Mouse (Mus musculus) retina, embryonic 14.5 days (tissue): Measurements from ENCODE around the gene Gm9887.
"Not testable (repeated sequence)": the region's sequence is repeated elsewhere in the genome, so short reads cannot be mapped to it uniquely, and the experiment has no call there.

Source experiments
- DNase-seq: peaks from one replicate; pipeline ENCODE4 v3.0.0-alpha.2; 2015; ENCODE audit warnings: low spot score

Gm9887 gene

GRCm38 (mm10) chr12:69371854-69372671, at the start of gene Gm9887, which contains the start of gene Arf6:
Gm9887 (minus strand) TSS chr12:69372458.
Arf6 (plus strand) TSS chr12:69372150.
- DNase-seq: peak; percentile 98

DNA sequence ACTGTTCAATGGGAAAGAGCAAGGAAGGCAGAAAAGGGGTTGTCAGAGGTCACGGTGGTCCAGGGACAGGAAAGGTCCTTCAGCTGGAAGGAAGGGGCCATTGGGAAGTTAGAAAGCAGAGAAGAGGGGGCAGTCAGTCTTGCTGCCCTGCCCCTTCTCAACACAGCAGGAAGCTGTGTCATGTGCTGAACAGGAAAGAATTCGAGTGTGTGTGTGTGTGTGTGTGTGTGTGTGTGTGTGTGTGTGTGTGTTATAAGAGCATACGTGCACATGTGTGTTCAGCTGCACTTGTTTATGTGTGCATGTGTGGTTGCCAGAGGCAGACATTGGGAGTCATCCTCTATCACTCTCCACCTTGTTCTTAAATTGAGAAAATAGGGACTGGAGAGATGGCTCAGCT, 48.5 kb upstream of the Gm9887 start:
- no peak for DNase-seq

DNA sequence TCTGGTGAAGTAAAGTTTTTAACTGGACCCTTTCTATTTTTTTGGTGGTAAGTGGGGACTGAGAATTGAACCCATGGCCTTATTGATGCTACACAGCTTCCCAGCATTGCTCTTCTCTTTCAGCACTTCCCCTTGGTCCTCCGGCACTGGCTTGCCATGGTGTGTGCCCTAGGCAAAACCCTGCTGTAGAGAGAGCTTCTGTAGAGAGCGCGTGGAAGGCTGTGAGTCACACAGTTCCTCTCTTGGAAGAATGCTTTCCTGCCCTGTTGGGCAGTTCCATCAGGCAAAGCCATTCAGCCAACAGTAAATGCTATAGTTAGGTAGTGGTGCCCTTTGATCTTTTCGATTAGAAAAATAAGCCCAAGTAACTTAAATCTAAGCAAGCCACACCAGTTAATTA, 47.3 kb upstream of the Gm9887 start:
- no peak for DNase-seq

GRCm38 (mm10) chr12:69419017-69419605, 46.9 kb upstream of the Gm9887 start:
- DNase-seq: no peak

DNA sequence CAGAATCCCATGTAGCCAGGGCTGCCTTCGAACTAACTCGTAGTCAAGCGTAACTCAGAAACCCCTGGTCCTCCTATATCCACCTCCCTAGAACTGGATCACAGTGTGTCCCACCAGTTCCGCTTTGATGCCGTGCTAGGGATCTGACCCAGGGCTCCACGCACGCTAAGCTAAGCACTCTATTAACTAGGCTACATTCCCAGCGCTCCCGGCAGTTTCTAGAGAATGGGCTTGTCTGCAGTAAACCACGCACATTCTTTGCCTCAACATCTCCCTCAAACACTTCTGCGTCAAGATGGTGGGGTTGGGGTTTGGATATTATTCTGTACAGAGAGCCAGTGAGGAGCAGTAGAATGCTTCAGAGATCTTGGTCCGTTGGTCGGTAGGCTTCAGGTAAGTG, 46.3 kb upstream of the Gm9887 start:
- no peak for DNase-seq

GRCm38 (mm10) chr12:69417701-69418291, 45.5 kb upstream of the Gm9887 start:
- DNase-seq: no peak

DNA sequence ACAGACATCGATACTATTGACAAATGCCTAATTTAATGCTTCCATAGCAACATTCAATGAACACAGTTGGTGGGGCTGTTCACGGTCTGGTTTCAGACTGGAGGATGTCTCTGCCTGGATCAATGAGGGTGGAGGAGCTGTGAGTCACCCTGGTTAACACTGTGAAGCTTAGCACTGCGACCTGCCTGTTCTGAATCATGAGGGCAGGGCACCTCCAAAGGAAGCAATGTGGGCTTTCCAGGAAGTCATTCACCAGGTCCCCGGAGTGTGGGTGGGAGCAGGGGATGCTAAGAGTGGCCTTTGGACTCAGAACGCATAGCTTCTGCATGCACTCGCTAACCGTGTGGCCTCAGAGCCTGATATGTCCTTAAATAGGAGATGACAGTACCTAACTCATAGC, 44.5 kb upstream of the Gm9887 start:
- DNase-seq: no peak

DNA sequence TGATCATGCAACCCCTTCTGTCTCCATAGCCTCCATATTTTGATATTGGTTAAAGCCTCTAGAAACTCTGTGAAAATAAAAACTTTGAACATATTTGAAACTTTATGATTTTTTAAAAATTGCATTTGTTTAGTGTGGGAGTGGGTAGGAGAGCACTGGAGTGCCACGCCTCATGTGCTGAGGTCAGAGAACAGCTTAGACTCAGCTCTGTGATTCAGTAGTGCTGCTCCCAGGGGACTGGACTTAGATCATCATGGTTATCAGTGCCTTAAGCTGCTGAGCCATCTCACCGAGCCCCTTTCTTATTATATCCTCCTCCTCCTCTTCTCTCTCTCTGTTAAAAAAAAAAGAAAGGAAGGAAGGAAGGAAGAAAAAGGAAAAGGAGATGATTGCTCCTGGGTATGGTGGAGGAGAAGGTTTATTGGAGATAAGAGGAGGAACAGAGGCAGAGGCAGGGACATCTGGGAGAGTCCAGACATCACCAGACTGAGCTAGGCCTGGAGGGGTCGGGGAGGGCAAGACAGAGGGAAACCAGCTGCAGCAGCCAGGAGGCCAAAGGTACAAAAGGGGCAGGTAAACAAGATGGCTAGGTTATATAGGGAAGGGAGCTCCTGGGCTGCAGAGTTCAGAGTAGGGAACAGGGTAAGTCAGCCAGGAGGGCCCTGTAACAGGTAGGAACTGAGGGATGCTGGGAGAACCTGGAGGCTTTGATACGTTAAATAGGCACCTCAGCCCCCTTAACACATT, 42.7 kb upstream of the Gm9887 start:
- no peak for DNase-seq

GRCm38 (mm10) chr12:69413303-69413702, 41.0 kb upstream of the Gm9887 start:
- DNase-seq: no peak

DNA sequence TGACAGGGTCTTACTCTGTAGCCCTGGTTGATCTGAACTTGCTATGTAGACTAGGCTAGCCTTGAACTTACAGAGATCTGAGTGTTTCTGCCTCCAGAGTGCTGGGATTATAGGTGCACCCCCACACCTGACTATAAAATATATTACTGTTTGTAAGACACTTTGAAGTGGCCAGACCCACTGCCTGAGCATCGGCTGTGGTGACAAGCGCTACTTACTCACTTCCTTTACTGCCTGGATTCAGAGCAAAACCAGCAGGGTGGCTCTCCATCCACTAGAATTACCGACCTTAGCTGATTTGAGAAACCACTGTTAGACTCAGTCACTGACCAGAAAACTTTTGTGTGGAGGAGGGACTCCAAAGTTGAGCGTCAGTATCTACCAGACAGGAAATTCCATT, 39.7 kb upstream of the Gm9887 start:
- no peak for DNase-seq

GRCm38 (mm10) chr12:69410767-69411166, 38.5 kb upstream of the Gm9887 start:
- no peak for DNase-seq

GRCm38 (mm10) chr12:69402594-69403167, 30.4 kb upstream of the Gm9887 start:
- DNase-seq: no peak

DNA sequence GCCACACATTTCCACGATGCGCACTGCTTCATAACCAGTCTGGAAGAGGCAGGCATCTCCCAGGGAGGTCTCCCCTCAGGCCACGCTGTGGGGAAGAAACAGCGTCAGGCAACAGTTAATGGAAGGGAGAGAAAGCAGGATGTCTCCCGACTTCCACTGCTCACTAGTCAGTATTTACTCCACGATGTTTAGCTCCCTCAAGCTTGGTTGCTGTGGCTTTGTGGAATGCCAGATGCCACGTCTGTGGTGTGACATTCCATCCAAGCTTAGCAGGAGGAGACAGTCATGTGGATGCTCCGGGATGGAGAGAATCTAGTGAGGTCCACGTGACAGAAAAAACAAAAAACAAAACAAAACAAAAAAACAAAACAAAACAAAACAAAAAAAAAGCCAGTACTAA, 29.8 kb upstream of the Gm9887 start:
- no peak for DNase-seq

DNA sequence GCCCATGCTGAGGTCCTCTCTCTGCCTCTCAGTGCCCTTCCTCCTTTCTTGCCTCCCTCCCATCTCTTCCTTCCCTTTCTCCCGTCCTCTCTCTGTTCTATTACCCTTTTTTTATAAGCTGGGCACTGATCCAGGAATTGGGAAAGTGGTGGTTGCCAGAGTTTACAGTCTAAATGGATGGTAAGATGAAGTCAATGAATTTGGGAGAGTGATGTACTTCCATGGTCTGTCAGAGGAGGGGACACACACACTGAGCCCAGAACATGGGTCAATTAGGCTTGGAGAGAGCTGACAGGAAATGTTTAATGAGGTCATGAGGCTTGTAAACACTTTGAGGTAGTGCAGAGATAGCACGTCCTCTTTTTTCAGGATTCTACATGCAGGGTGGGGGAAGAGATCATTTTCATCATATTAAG, 28.6 kb upstream of the Gm9887 start:
- DNase-seq: no peak

GRCm38 (mm10) chr12:69400367-69400766, 28.1 kb upstream of the Gm9887 start:
- DNase-seq: no peak

GRCm38 (mm10) chr12:69394456-69394855, 22.2 kb upstream of the Gm9887 start:
- no peak for DNase-seq

- DNase-seq: no peak
Observed at GRCm38 (mm10) chr12:69393076-69393475, 20.8 kb upstream of the Gm9887 start.

- DNase-seq: no peak
Observed at GRCm38 (mm10) chr12:69390000-69390698, 17.9 kb upstream of the Gm9887 start.

DNA sequence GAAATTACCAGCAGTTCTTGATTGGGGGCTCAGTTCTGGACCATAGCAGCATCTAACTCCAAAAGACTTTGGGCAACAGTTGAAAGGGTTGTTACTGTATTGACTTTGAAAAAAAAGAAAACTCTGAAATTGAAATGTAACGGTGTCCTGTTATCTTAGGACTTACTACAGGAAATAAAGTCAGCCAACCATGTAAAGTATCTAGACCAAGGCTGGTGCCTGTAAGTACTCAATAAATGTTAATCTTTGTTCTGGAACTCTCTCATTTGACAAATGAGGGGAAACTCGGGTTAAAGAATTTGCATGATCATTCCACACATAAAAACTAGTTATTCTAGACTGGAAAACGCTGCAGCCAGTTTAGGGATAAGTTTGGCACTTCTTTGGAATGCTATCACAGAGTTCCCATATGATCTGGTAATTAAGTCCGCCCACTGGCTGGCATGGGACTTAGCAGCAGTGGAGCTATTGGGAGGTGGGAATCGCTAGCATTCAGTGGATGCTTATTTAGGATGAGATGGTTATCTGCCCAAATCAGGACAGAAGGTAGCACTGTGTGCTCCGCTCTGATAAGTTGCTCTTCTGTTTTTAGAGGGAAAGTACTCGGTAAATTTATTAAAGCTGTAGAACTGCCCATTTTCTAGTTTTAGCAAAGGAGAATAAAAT, 17.1 kb upstream of the Gm9887 start:
- no peak for DNase-seq

DNA sequence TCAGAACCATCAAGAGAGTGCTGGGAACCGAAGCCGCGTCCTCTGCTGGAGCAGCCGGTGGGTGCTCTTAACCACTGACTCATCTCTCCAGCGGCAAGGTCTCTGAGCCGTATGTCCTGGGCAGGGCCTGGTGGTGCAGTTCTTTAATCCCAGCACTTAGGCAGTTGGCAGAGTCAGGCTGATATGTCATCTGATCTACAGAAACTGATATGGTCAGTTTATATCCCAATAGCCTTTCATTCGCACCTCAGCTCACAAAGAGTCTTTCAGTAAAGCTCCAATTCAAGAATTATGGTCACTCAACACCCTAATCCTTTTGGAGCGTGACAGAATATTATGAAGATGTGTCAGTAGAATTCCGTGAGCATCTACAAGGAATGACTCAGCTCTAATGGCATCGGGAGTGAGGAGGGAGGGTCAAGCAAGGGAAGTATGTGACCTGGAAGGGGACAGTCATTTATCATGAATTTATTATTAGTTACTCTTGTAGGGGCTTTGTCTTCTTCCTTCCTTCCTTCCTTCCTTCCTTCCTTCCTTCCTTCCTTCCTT, 16.1 kb upstream of the Gm9887 start:
- no peak for DNase-seq

GRCm38 (mm10) chr12:69386281-69386732, 14.0 kb upstream of the Gm9887 start:
- DNase-seq: not testable (repeated sequence)
